Mouse (Mus musculus): ENCODE data around the gene Diexf.

Diexf gene

GRCm38 (mm10) chr1:193129786-193130455 is at the start of gene Diexf:
Gene Diexf, minus strand, starts transcription at chr1:193130272.
- DNase-seq (ENCODE audit: low read depth, low spot score): peak; percentile 99

GRCm38 (mm10) chr1:193174143-193174733 is 44.2 kb upstream of the Diexf start:
- peak; percentile 35 for DNase-seq (ENCODE audit: low read depth, low spot score)

GRCm38 (mm10) chr1:193173810-193174129 is 43.7 kb upstream of the Diexf start:
- DNase-seq (ENCODE audit: low read depth, low spot score): no peak

GRCm38 (mm10) chr1:193172991-193173809 is 43.1 kb upstream of the Diexf start:
- peak; percentile 100 for DNase-seq (ENCODE audit: low read depth, low spot score)

GRCm38 (mm10) chr1:193169856-193170255 is 39.8 kb upstream of the Diexf start:
- DNase-seq (ENCODE audit: low read depth, low spot score): peak; percentile 79

- DNase-seq (ENCODE audit: low read depth, low spot score): no peak
These were observed 39.2 kb upstream of the Diexf start for GRCm38 (mm10) chr1:193169228-193169627.

- no peak for DNase-seq (ENCODE audit: low read depth, low spot score)
These were observed 37.7 kb upstream of the Diexf start, which contains the start of gene A130010J15Rik for GRCm38 (mm10) chr1:193167746-193168145. Gene A130010J15Rik, plus strand, starts transcription at chr1:193168046.

- peak; percentile 74 for DNase-seq (ENCODE audit: low read depth, low spot score)
These were observed 30.4 kb upstream of the Diexf start for GRCm38 (mm10) chr1:193160317-193161032.

- DNase-seq (ENCODE audit: low read depth, low spot score): peak; percentile 45
These were observed 29.5 kb upstream of the Diexf start for GRCm38 (mm10) chr1:193159613-193160012.

- DNase-seq (ENCODE audit: low read depth, low spot score): peak; percentile 42
These were observed 29.1 kb upstream of the Diexf start for GRCm38 (mm10) chr1:193159163-193159562.

- no peak for DNase-seq (ENCODE audit: low read depth, low spot score)
These were observed 27.0 kb upstream of the Diexf start for GRCm38 (mm10) chr1:193157111-193157492.

- DNase-seq (ENCODE audit: low read depth, low spot score): no peak
These were observed 26.4 kb upstream of the Diexf start for GRCm38 (mm10) chr1:193156316-193157110.

- no peak for DNase-seq (ENCODE audit: low read depth, low spot score)
These were observed 23.5 kb upstream of the Diexf start for GRCm38 (mm10) chr1:193153561-193153960.

GRCm38 (mm10) chr1:193152872-193153271 is 22.8 kb upstream of the Diexf start, which contains the start of gene Irf6:
Gene Irf6, plus strand, starts transcription at chr1:193153111.
- DNase-seq (ENCODE audit: low read depth, low spot score): peak; percentile 83

- DNase-seq (ENCODE audit: low read depth, low spot score): peak; percentile 43
These were observed 21.1 kb upstream of the Diexf start for GRCm38 (mm10) chr1:193151134-193151533.

- DNase-seq (ENCODE audit: low read depth, low spot score): no peak
These were observed 19.2 kb upstream of the Diexf start for GRCm38 (mm10) chr1:193149231-193149630.

GRCm38 (mm10) chr1:193146416-193146815 is 16.3 kb upstream of the Diexf start:
- DNase-seq (ENCODE audit: low read depth, low spot score): peak; percentile 33

GRCm38 (mm10) chr1:193145101-193145500 is 15.0 kb upstream of the Diexf start:
- no peak for DNase-seq (ENCODE audit: low read depth, low spot score)

- no peak for DNase-seq (ENCODE audit: low read depth, low spot score)
These were observed 14.4 kb upstream of the Diexf start for GRCm38 (mm10) chr1:193144516-193144915.

GRCm38 (mm10) chr1:193142517-193143062 is 12.5 kb upstream of the Diexf start:
- DNase-seq (ENCODE audit: low read depth, low spot score): no peak

GRCm38 (mm10) chr1:193141118-193141517 is 11.0 kb upstream of the Diexf start:
- DNase-seq (ENCODE audit: low read depth, low spot score): no peak
